Mouse (Mus musculus) embryonic facial prominence, embryonic 11.5 days (tissue): ENCODE measurements around the gene Tigd3. TPM values are rescaled to one million over a fixed set of nuclear protein-coding genes. Genes with fewer than 3 reads are reported as not detected.

Experiments
- ATAC-seq: fragments of 200-750 bp; cut with Nextera tagmentation; replicated peaks from 2 replicates; pipeline ENCODE4 v1.8.0; 2017; ENCODE audit warnings: low read depth; ENCODE audit not compliant: insufficient number of reproducible peaks, low FRiP score, low TSS enrichment
- DNase-seq: peaks from one replicate; pipeline ENCODE4 v3.0.0-alpha.2; 2015; ENCODE audit warnings: low spot score
- H3K27ac ChIP-seq: fragments of 300-500 bp; sonication (generic); replicated peaks from 2 replicates; pipeline ENCODE4 v1.5.1; 2014; ENCODE audit warnings: mild to moderate bottlenecking, low read depth, low read length, control low read depth
- H3K27me3 ChIP-seq: fragments of 300-500 bp; sonication (generic); 2 replicates; pipeline ENCODE4 v1.6.1; 2014; ENCODE audit warnings: mild to moderate bottlenecking, low read length, moderate library complexity, mixed read lengths; ENCODE audit not compliant: control insufficient read depth, insufficient read depth
- H3K36me3 ChIP-seq: fragments of 300-500 bp; sonication (generic); replicated peaks from 2 replicates; pipeline ENCODE4 v1.6.1; 2014; ENCODE audit warnings: low read depth, mild to moderate bottlenecking, low read length, moderate library complexity, mixed read lengths; ENCODE audit not compliant: control insufficient read depth, insufficient read depth
- H3K4me1 ChIP-seq: fragments of 300-500 bp; sonication (generic); 2 replicates; pipeline ENCODE4 v1.6.1; 2014; ENCODE audit warnings: low read length, mixed read lengths; ENCODE audit not compliant: control insufficient read depth, insufficient read depth
- H3K4me2 ChIP-seq: fragments of 300-500 bp; sonication (generic); 2 replicates; pipeline ENCODE4 v1.6.1; 2014; ENCODE audit warnings: low read depth, mild to moderate bottlenecking, control low read depth, low read length, moderate library complexity
- H3K4me3 ChIP-seq: fragments of 300-500 bp; sonication (generic); 2 replicates; pipeline ENCODE4 v1.5.1; 2014; ENCODE audit warnings: low read depth, low read length, control low read depth
- H3K9ac ChIP-seq: fragments of 300-500 bp; sonication (generic); replicated peaks from 2 replicates; pipeline ENCODE4 v1.6.1; 2014; ENCODE audit warnings: mild to moderate bottlenecking, control low read depth, low read length
- H3K9me3 ChIP-seq: fragments of 300-500 bp; sonication (generic); replicated peaks from 2 replicates; pipeline ENCODE4 v1.6.1; 2016; ENCODE audit warnings: mild to moderate bottlenecking, low read length, inconsistent platforms, mixed read lengths; ENCODE audit not compliant: control insufficient read depth
- WGBS: fragments of 180-500 bp; shearing (Covaris S2); extraction: QIAGEN DNeasy Blood & Tissue Kit; methylation state at CpG from one replicate; pipeline ENCODE4 v1.1.7; 2014; 5-methylcytosine and 5-hydroxymethylcytosine counted together
- polyA plus RNA-seq: library from polyadenylated mRNA; unstranded; fragments of >200 nt; fragmentation: Nextera tagmentation; extraction: Ambion mirVana; gene quantifications from 2 replicates; pipeline ENCODE4 v1.2.1, GENCODE M21; 2014

Tigd3 gene
- polyA plus RNA-seq, 1 experiment from 2014 or later: 4.3 TPM

DNA sequence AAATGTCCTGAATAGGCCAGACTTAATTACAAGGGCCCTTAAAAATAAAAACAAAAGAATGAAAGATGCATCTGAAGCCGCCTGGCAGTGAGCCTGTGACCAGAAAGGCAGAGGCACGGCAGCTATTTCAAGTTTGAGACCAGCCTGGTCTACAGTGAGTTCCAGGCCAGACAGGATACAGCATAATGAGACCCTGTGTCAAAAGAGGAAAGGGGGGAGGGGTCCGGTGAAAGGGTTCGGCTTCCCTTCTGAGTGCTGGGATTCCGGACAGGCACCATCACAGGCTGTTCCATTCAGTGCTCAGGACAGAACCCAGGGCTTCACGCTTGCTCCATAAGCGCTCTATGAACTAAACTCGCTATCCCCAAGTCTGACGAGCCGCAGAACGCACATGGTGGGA, 33.1 kb upstream of the Tigd3 start:
- no peaks in the 10 kb centered on the region for H3K36me3 ChIP-seq
- H3K9me3 ChIP-seq: no peaks in the 10 kb centered on the region
- no peak overlapping the region for H3K9ac ChIP-seq
- WGBS: 66% methylated on average over 11 of the region's 11 CpGs
- H3K27ac ChIP-seq: no peak overlapping the region
- peak; percentile 13 for DNase-seq
- no peak overlapping the region for H3K4me2 ChIP-seq
- H3K27me3 ChIP-seq: peaks cover 4% of the 10 kb centered on the region; the same call in 1 of the 2 replicates
- H3K4me3 ChIP-seq: no peak overlapping the region
- H3K4me1 ChIP-seq: no peaks in the 10 kb centered on the region; the same call in 1 of the 2 replicates
- no peak for ATAC-seq

DNA sequence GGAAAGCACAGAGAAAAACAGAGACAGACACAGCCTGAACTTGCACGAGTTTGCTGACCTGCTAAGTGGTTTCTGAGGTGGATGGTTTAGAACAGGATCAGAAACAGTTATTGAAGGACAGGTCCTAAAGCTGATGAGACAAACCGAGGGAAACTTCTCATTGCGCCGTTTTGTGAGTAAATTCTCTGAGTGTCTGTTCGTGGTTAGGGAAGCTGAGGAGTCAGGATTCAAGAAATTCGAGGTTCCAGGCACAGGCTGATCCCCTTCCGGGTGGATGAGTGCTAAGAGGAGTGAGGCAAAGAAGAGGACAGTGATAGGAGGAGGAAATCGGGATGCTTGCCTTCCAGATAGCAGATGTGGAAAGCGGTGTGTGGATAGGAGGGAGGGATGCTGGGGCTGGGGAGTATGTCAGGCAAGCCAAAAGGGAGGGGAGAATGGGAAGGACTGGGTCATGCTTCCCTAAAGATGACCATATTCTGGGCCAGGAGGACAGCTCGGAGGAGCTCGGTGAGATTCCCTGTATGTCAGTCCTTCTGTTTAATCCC, 31.4 kb upstream of the Tigd3 start:
- no peak for ATAC-seq
- H3K9me3 ChIP-seq: no peaks in the 10 kb centered on the region
- H3K36me3 ChIP-seq: no peaks in the 10 kb centered on the region
- no peak overlapping the region for H3K4me3 ChIP-seq
- no peak for DNase-seq
- peak overlapping the region; percentile 98; the same call in 1 of the 2 replicates for H3K4me2 ChIP-seq
- H3K9ac ChIP-seq: no peak overlapping the region
- WGBS: 38% methylated on average over 11 of the region's 11 CpGs
- peaks cover 4% of the 10 kb centered on the region; the same call in 1 of the 2 replicates for H3K27me3 ChIP-seq
- no peak overlapping the region for H3K27ac ChIP-seq
- H3K4me1 ChIP-seq: no peaks in the 10 kb centered on the region; the same call in 1 of the 2 replicates

DNA sequence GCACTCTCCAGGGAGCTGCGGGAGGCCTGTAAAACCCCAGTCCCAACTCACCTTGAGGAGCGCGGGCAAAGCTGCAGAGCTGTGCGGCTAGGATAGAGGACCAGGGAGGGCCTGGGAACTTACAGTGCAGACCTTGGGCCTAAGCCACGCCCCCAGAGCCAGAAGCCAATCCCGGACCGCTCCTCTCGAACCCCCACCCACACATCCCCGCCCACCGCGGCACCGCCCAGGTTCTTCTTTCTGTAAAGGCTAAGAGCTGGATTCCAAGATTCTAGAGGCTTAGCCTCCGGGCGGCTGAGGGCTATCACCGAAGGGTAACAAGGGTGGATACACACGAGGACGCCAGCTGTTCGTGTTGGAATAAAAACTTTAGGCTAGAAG, 30.8 kb upstream of the Tigd3 start, which contains the start of gene Cdc42ep2:
TSS of gene Cdc42ep2 (minus strand) at position 104 of the 381 bp plus-strand sequence.
- H3K9me3 ChIP-seq: no peaks in the 10 kb centered on the region
- no peaks in the 10 kb centered on the region; the same call in 1 of the 2 replicates for H3K4me1 ChIP-seq
- H3K4me3 ChIP-seq: peak within 1 kb of the TSS; percentile 50
- peaks cover 4% of the 10 kb centered on the region; the same call in 1 of the 2 replicates for H3K27me3 ChIP-seq
- no peak within 1 kb of the TSS for H3K27ac ChIP-seq
- H3K9ac ChIP-seq: peak within 1 kb of the TSS; percentile 48
- H3K4me2 ChIP-seq: peak within 1 kb of the TSS; percentile 98
- 0% methylated on average over 18 of the region's 18 CpGs for WGBS
- ATAC-seq (peak; percentile 93), DNase-seq (peak; percentile 96)
- H3K36me3 ChIP-seq: no peaks in the 10 kb centered on the region

DNA sequence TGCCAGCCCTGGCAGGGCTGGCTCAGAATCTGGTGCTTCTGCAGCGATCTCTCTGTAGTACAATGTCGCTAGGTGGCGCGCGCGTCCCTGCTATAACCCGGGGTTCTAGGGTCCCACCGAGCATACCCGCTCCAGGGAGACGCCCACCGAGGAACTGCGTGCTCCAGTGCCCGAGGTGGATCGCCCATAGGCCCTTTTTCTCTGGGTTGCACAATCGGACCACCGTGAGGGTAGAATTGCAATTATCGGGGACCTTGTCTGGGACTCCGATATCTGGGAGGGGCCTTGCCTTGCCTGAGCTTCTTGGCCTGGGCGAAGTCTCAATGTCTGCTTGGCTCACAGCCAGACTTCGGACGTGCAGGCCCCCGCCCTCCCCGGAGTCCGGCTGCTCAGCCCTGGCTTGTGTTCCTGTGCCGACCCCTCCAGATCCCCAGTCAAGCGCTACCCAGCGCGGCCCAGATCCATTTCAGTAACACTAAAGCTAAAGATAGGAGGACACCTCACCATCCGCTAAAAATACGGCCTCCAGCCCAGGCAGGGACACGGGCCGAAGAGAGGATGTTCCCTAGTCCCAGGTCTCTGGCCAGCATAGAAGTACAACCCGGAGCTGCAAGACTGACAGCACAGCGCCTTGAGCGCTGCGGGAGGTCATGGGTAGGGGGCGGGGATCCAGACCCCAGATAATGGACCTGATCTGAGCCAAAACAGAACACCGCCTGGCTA, 30.2 kb upstream of the Tigd3 start:
- peak; percentile 95 for DNase-seq
- Histone ChIP-seq H3K9me3 (no peaks in the 10 kb centered on the region), H3K4me3 (peak overlapping the region; percentile 50), H3K4me2 (peak overlapping the region; percentile 98), H3K4me1 (no peaks in the 10 kb centered on the region; the same call in 1 of the 2 replicates), H3K27ac (no peak overlapping the region), H3K9ac (peak overlapping the region; percentile 48), H3K36me3 (no peaks in the 10 kb centered on the region), H3K27me3 (peaks cover 4% of the 10 kb centered on the region; the same call in 1 of the 2 replicates)
- WGBS: under 1% methylated on average over 38 of the region's 38 CpGs
- ATAC-seq: peak; percentile 74

DNA sequence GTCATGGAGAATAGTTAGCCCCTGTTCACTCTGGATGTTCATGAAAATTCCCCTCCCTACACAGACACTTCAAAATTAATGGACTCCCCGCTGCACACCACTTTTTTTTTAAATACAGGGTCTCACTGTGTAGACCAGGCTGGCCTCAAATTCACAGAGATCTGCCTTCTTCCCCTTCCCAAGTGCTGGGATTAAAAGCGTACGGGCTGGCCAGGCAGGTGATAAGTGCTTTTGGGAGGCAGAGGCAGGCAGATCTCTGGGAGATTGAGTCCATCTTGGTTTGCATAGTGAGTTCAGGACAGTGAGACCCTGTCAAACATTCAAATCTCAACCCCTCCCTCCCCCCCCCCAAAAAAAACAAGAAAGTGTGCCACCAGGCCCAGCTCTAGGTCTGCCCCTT, 29.0 kb upstream of the Tigd3 start:
- WGBS: 92% methylated on average over 3 of the region's 3 CpGs
- H3K9me3 ChIP-seq: no peaks in the 10 kb centered on the region
- H3K4me3 ChIP-seq: no peak overlapping the region
- no peaks in the 10 kb centered on the region for H3K36me3 ChIP-seq
- no peak overlapping the region for H3K9ac ChIP-seq
- no peak for DNase-seq
- no peak overlapping the region for H3K27ac ChIP-seq
- H3K4me2 ChIP-seq: no peak overlapping the region
- no peak for ATAC-seq
- no peaks in the 10 kb centered on the region; the same call in 1 of the 2 replicates for H3K4me1 ChIP-seq
- peaks cover 4% of the 10 kb centered on the region; the same call in 1 of the 2 replicates for H3K27me3 ChIP-seq

DNA sequence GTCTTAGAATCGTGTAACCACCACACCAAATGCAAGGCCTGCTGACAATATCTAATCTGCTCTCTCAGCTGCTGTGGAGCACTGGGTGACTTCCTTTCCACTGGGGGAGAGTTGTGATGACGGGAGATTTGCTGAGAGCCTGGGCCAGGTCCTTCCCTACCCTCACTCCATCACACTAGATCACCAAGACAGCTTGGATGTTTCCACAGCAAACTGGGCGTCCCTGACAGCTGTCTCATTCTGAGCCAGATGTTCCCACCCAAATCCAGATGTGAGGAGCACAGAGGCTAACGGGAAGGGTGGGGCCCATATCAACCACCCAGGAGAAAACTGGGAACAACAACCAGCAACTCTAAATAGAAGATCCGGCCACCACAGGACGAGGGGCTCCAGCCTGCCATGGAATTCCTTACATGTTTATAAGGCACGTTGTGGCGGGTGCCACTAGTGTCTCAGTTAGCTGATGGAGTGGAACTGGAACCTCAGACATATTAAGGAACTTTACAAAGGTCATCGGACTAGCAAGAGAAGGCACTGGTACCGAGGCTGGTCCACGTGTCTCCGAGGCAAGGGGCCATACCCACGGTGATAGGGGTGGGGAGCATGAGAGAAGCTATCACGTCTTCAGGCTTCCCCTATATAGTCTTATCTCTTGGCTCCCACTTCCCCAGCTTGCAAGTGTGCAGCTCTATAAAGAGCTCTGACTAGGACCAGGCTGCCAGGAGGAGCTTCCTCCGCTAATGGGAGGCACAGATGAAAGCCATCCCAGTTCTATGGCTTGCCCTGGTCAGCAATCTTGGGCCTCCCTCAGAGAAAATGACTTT, 28.4 kb upstream of the Tigd3 start:
- no peaks in the 10 kb centered on the region; the same call in 1 of the 2 replicates for H3K4me1 ChIP-seq
- H3K9ac ChIP-seq: no peak overlapping the region

DNA sequence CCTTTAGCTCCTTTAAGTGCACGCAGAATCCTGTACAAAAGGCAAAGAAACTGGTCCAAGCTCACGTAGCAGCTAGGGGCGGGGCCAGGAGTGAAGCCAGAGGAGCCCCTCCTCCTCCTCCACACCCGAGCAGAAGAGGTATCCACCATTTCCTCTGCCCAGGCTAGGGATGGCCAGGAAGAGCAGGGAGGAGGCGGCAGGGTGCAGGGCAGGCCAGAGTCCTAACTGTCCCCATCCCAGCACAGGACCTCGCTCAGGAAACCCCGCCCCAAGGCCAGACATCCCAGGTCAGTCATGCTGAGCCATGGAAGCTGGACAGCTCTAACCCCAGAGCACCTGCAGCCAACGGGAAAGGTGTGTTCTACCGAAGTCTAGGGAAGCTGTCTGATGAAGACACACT, 27.8 kb upstream of the Tigd3 start:
- no peak overlapping the region for H3K4me3 ChIP-seq
- WGBS: 16% methylated on average over 9 of the region's 9 CpGs
- H3K9ac ChIP-seq: peak overlapping the region; percentile 23
- no peaks in the 10 kb centered on the region for H3K9me3 ChIP-seq
- DNase-seq: peak; percentile 39
- no peak overlapping the region for H3K27ac ChIP-seq
- H3K4me1 ChIP-seq: no peaks in the 10 kb centered on the region; the same call in 1 of the 2 replicates
- H3K36me3 ChIP-seq: no peaks in the 10 kb centered on the region
- no peak for ATAC-seq
- H3K4me2 ChIP-seq: no peak overlapping the region
- H3K27me3 ChIP-seq: peaks cover 4% of the 10 kb centered on the region; the same call in 1 of the 2 replicates

More for the DNA sequence above, 28.4 kb upstream of the Tigd3 start:
- Histone ChIP-seq H3K4me3 (no peak overlapping the region), H3K27ac (no peak overlapping the region), H3K4me2 (no peak overlapping the region), H3K9me3 (no peaks in the 10 kb centered on the region), H3K27me3 (peaks cover 4% of the 10 kb centered on the region; the same call in 1 of the 2 replicates), H3K36me3 (no peaks in the 10 kb centered on the region)
- ATAC-seq (no peak), DNase-seq (no peak)
- WGBS: 77% methylated on average over 15 of the region's 15 CpGs
